ENCODE assay signal across 8 mouse cellular contexts in the genomic region with DNA sequence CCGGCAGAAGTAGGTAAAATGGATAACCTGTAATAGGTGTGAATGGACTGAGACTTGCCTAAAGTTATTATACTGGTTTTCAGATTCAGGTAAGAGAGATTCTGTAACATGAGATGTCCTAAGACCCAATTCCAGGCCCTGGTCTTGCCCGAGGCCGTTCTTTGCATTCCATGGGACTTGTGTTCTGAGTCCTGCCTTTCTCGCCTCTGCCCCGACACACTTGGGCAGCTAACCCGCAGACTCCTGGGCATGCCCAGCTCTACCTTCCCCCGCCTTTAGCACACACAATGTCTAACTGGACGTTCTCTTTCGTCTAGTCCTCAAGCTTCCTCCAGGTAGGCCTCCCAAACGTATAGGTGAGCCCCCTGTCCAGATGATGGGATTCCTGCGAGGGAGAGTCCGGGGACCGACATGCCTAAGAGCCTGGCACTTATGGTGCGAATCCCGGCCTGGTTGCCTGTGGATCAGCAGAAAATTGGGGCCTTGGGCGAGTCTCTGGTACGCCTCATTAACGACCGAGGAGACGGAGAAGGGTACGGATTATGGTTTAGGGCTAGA. TPM values are rescaled to one million over a fixed set of nuclear protein-coding genes. Genes with fewer than 3 reads are reported as not detected.
DNase-seq lines count a peak whose midpoint lies in the region; ATAC-seq and TF ChIP-seq lines count a peak whose summit lies in the region.

No protein-coding gene starts in this region.

- H3K27ac ChIP-seq in heart, embryonic 14.5 days (replicated peaks in 1 of 2; ENCODE audit: control insufficient read depth in 1 of 2, insufficient read depth in 1 of 2, low read depth in 2 of 2, low read length in 2 of 2) = peak overlapping the region; percentile 87 to 96
- peak overlapping the region; percentile 97 for H3K27ac ChIP-seq in forebrain, postnatal 0 days (ENCODE audit: low read depth, low read length)
- H3K27ac ChIP-seq in liver, embryonic 11.5 days (ENCODE audit: low read depth, low read length) = peak overlapping the region; percentile 84
- peak overlapping the region; percentile 84 for H3K27ac ChIP-seq in stomach, embryonic 14.5 days (ENCODE audit: low read length)

- peak overlapping the region; percentile 66 to 94 for H3K4me3 ChIP-seq in heart, embryonic 14.5 days (ENCODE audit: control insufficient read depth in 1 of 2, insufficient read depth in 1 of 2, low read depth in 1 of 2, low read length in 2 of 2)
- peak overlapping the region; percentile 98 for H3K4me3 ChIP-seq in forebrain, postnatal 0 days (ENCODE audit: low read depth, low read length)
- peak overlapping the region; percentile 87 for H3K4me3 ChIP-seq in liver, embryonic 11.5 days (ENCODE audit: low read depth, low read length)
- H3K4me3 ChIP-seq in stomach, embryonic 14.5 days (ENCODE audit: low read depth, low read length) = peak overlapping the region; percentile 99

- H3K9ac ChIP-seq in heart, embryonic 14.5 days (ENCODE audit: low read length) = peak overlapping the region; percentile 93
- H3K9ac ChIP-seq in forebrain, postnatal 0 days = peak overlapping the region; percentile 97
- peak overlapping the region; percentile 100 for H3K9ac ChIP-seq in liver, embryonic 11.5 days (ENCODE audit: low read depth, low read length)
- peak overlapping the region; percentile 76 for H3K9ac ChIP-seq in stomach, embryonic 14.5 days (replicated peaks; ENCODE audit: low read depth, low read length)

- intact Hi-C loops in left cerebral cortex, postnatal 36 days (cut with DNase I) = loop anchor here (5.0 kb wide), 2 partner anchors 123 to 302 kb away; a partner anchor contains a TSS

- H3K36me3 ChIP-seq in heart, embryonic 14.5 days (ENCODE audit: control insufficient read depth, insufficient read depth, low read length) = peaks cover 5% of the 10 kb centered on the region
- H3K36me3 ChIP-seq in forebrain, postnatal 0 days (ENCODE audit: insufficient read depth) = no peaks in the 10 kb centered on the region
- H3K36me3 ChIP-seq in liver, embryonic 11.5 days (ENCODE audit: control insufficient read depth, insufficient read depth, low read length) = no peaks in the 10 kb centered on the region
- no peaks in the 10 kb centered on the region for H3K36me3 ChIP-seq in stomach, embryonic 14.5 days (ENCODE audit: control insufficient read depth, insufficient read depth, low read length)

- no peak for TF ChIP-seq CTCF in forebrain, postnatal 0 days (IDR thresholded peaks at IDR 0.05; ENCODE audit: low read depth)

- no peaks in the 10 kb centered on the region for H3K9me3 ChIP-seq in heart, embryonic 14.5 days (ENCODE audit: control insufficient read depth, low read length)
- no peaks in the 10 kb centered on the region for H3K9me3 ChIP-seq in forebrain, postnatal 0 days (ENCODE audit: low read length)
- H3K9me3 ChIP-seq in liver, embryonic 11.5 days (ENCODE audit: control insufficient read depth, low read length) = no peaks in the 10 kb centered on the region
- H3K9me3 ChIP-seq in stomach, embryonic 14.5 days (ENCODE audit: control insufficient read depth, low read depth, low read length) = no peaks in the 10 kb centered on the region

- DNase-seq in heart, adult 18-20 months = no peak
- DNase-seq in MN1 (ENCODE audit: low spot score) = peak; percentile 54
- no peak for DNase-seq in forebrain, postnatal 0 days
- DNase-seq in liver, embryonic 11.5 days (ENCODE audit: low spot score) = no peak
- DNase-seq in gastrocnemius, postnatal 10 days = no peak
- DNase-seq in left cerebral cortex, postnatal 36 days (ENCODE audit: low spot score in 2 of 2) = no peak

- ATAC-seq in heart, embryonic 14.5 days (ENCODE audit: insufficient number of reproducible peaks, insufficient read depth, low FRiP score, low read depth) = peak; percentile 54
- peak; percentile 57 for ATAC-seq in forebrain, postnatal 0 days
- peak; percentile 63 for ATAC-seq in liver, embryonic 11.5 days (replicated peaks; ENCODE audit: low FRiP score)
- peak; percentile 56 for ATAC-seq in stomach, embryonic 14.5 days (ENCODE audit: insufficient number of reproducible peaks, insufficient read depth, low FRiP score, low read depth)

- peak overlapping the region; percentile 89 for H3K4me2 ChIP-seq in heart, embryonic 14.5 days (ENCODE audit: low read length)
- H3K4me2 ChIP-seq in forebrain, postnatal 0 days (ENCODE audit: low read depth) = peak overlapping the region; percentile 92
- H3K4me2 ChIP-seq in liver, embryonic 11.5 days = peak overlapping the region; percentile 90
- peak overlapping the region; percentile 59 for H3K4me2 ChIP-seq in stomach, embryonic 14.5 days (replicated peaks; ENCODE audit: low read depth, low read length)

- peaks cover 0 to 22% of the 10 kb centered on the region in 2 experiments; a peak in 3 of 4 replicates for H3K4me1 ChIP-seq in heart, embryonic 14.5 days (ENCODE audit: control insufficient read depth in 2 of 2, insufficient read depth in 2 of 2, low read length in 2 of 2)
- peaks cover 12% of the 10 kb centered on the region; the same call in 1 of the 2 replicates for H3K4me1 ChIP-seq in forebrain, postnatal 0 days (ENCODE audit: insufficient read depth)
- H3K4me1 ChIP-seq in liver, embryonic 11.5 days (replicated peaks; ENCODE audit: control insufficient read depth, insufficient read depth, low read length) = peaks cover 10% of the 10 kb centered on the region
- H3K4me1 ChIP-seq in stomach, embryonic 14.5 days (ENCODE audit: control insufficient read depth, insufficient read depth, low read length) = peaks cover 7% of the 10 kb centered on the region

- H3K27me3 ChIP-seq in heart, embryonic 14.5 days (ENCODE audit: control insufficient read depth, insufficient read depth, low read length) = no peaks in the 10 kb centered on the region
- H3K27me3 ChIP-seq in forebrain, postnatal 0 days (ENCODE audit: insufficient read depth, low read length) = no peaks in the 10 kb centered on the region
- H3K27me3 ChIP-seq in liver, embryonic 11.5 days (replicated peaks; ENCODE audit: control insufficient read depth, insufficient read depth, low read length) = no peaks in the 10 kb centered on the region
- no peaks in the 10 kb centered on the region for H3K27me3 ChIP-seq in stomach, embryonic 14.5 days (ENCODE audit: control insufficient read depth, insufficient read depth, low read length)

- 2% methylated on average over 21 of the region's 21 CpGs for WGBS in heart, embryonic 14.5 days
- WGBS in forebrain, postnatal 0 days = 1% methylated on average over 21 of the region's 21 CpGs
- 2% methylated on average over 21 of the region's 21 CpGs for WGBS in liver, embryonic 11.5 days
- whole genome bisulfite sequencing in stomach, embryonic 14.5 days = 2% methylated on average over 21 of the region's 21 CpGs

RNA-seq across cellular contexts. Expression of a gene that starts 0.5 kb away (rescaled TPM):
- polyA plus RNA-seq in heart, embryonic 14.5 days (2014; fragmentation: Nextera tagmentation; extraction: Ambion mirVana) = 116 and 120 TPM in 2 replicates
- 10 to 100 TPM; 29.1 to 32.2 TPM for total RNA-seq in heart, adult 18-20 months (2021)
- total RNA-seq in forebrain, postnatal 0 days (2014; rRNA removed) = 116 and 122 TPM in 2 replicates
- polyA plus RNA-seq in forebrain, postnatal 0 days (2015; fragmentation: Nextera tagmentation; extraction: Ambion mirVana) = 122 and 129 TPM in 2 replicates
- polyA plus RNA-seq in liver, embryonic 11.5 days (2014; fragmentation: Nextera tagmentation; extraction: Ambion mirVana) = 151 and 174 TPM in 2 replicates
- 183 and 188 TPM in 2 replicates for polyA plus RNA-seq in stomach, embryonic 14.5 days (2014; fragmentation: Nextera tagmentation; extraction: Ambion mirVana)
- total RNA-seq in gastrocnemius, postnatal 10 days (2021) = 10 to 100 TPM; 38.8 to 42.8 TPM
- total RNA-seq in left cerebral cortex, postnatal 36 days (2021) = 10 to 100 TPM; 82.2 to 87.2 TPM

RNA-seq across cellular contexts. Expression of a gene that starts 34.1 kb away (rescaled TPM):
- 10.3 and 10.6 TPM in 2 replicates for polyA plus RNA-seq in heart, embryonic 14.5 days (2014; fragmentation: Nextera tagmentation; extraction: Ambion mirVana)
- 10 to 100 TPM; 21.2 to 29.8 TPM for total RNA-seq in heart, adult 18-20 months (2021)
- total RNA-seq in forebrain, postnatal 0 days (2014; rRNA removed) = 39.9 and 44.5 TPM in 2 replicates
- 6.0 and 9.8 TPM in 2 replicates for polyA plus RNA-seq in forebrain, postnatal 0 days (2015; fragmentation: Nextera tagmentation; extraction: Ambion mirVana)
- 8.8 and 8.9 TPM in 2 replicates for polyA plus RNA-seq in liver, embryonic 11.5 days (2014; fragmentation: Nextera tagmentation; extraction: Ambion mirVana)
- 17.9 and 25.3 TPM in 2 replicates for polyA plus RNA-seq in stomach, embryonic 14.5 days (2014; fragmentation: Nextera tagmentation; extraction: Ambion mirVana)
- total RNA-seq in gastrocnemius, postnatal 10 days (2021) = 10 to 100 TPM; 19.6 to 26.6 TPM
- total RNA-seq in left cerebral cortex, postnatal 36 days (2021) = 10 to 100 TPM; 40.0 to 44.5 TPM

RNA-seq across cellular contexts. Expression of a gene that starts 47.2 kb away (rescaled TPM):
- 0.09 TPM in 1 of 2 replicates, not detected in the other for polyA plus RNA-seq in heart, embryonic 14.5 days (2014; fragmentation: Nextera tagmentation; extraction: Ambion mirVana)
- not detected for total RNA-seq in heart, adult 18-20 months (2021)
- 0.08 and 0.24 TPM in 2 replicates for total RNA-seq in forebrain, postnatal 0 days (2014; rRNA removed)
- 0.10 and 0.23 TPM in 2 replicates for polyA plus RNA-seq in forebrain, postnatal 0 days (2015; fragmentation: Nextera tagmentation; extraction: Ambion mirVana)
- polyA plus RNA-seq in liver, embryonic 11.5 days (2014; fragmentation: Nextera tagmentation; extraction: Ambion mirVana) = not detected in 2 replicates
- not detected in 2 replicates for polyA plus RNA-seq in stomach, embryonic 14.5 days (2014; fragmentation: Nextera tagmentation; extraction: Ambion mirVana)
- total RNA-seq in gastrocnemius, postnatal 10 days (2021) = under 1 TPM in 1 of 2 experiments, not detected in 1; 0.12 TPM
- total RNA-seq in left cerebral cortex, postnatal 36 days (2021) = 1 to 10 TPM in 1 of 2 experiments, under 1 TPM in 1; 0.96 to 1.5 TPM

RNA-seq across cellular contexts. Expression of a gene that starts 47.4 kb away (rescaled TPM):
- polyA plus RNA-seq in heart, embryonic 14.5 days (2014; fragmentation: Nextera tagmentation; extraction: Ambion mirVana) = 0.32 and 0.42 TPM in 2 replicates
- under 1 TPM; 0.42 to 0.59 TPM for total RNA-seq in heart, adult 18-20 months (2021)
- 12.2 and 14.2 TPM in 2 replicates for total RNA-seq in forebrain, postnatal 0 days (2014; rRNA removed)
- polyA plus RNA-seq in forebrain, postnatal 0 days (2015; fragmentation: Nextera tagmentation; extraction: Ambion mirVana) = 3.6 and 4.0 TPM in 2 replicates
- polyA plus RNA-seq in liver, embryonic 11.5 days (2014; fragmentation: Nextera tagmentation; extraction: Ambion mirVana) = 0.22 TPM in 1 of 2 replicates, not detected in the other
- 0.62 and 0.73 TPM in 2 replicates for polyA plus RNA-seq in stomach, embryonic 14.5 days (2014; fragmentation: Nextera tagmentation; extraction: Ambion mirVana)
- 1 to 10 TPM; 1.1 to 1.5 TPM for total RNA-seq in gastrocnemius, postnatal 10 days (2021)
- 10 to 100 TPM; 53.1 to 55.3 TPM for total RNA-seq in left cerebral cortex, postnatal 36 days (2021)
